Mouse (Mus musculus): ENCODE data around the gene Slc26a9.

GRCm38 (mm10) chr1:131795171-131795570, 51.3 kb downstream of the Slc26a9 start:
- TF ChIP-seq CTCF (IDR thresholded peaks at IDR 0.05), result no peak
- TF ChIP-seq POLR2A (IDR thresholded peaks at IDR 0.05; ENCODE audit: insufficient read depth, low read depth, low read length), result no peak
